Mouse (Mus musculus) cerebellum, adult 2 months (tissue): ENCODE measurements around the gene Them7. TPM values are rescaled to one million over a fixed set of nuclear protein-coding genes. Genes with fewer than 3 reads are reported as not detected.

ENCODE experiments used
- DNase-seq, 2 experiments: peaks; one replicate each; pipeline ENCODE4 v3.0.0; 2021
- H3K27ac ChIP-seq: fragments of 200-500 bp; 2 replicates; pipeline ENCODE4 v1.5.1; 2012; ENCODE audit warnings: low read length, control low read depth, inconsistent platforms; ENCODE audit not compliant: insufficient read depth
- H3K27me3 ChIP-seq: fragments of 200-500 bp; 2 replicates; pipeline ENCODE4 v1.6.1; 2012; ENCODE audit warnings: inconsistent platforms, mild to moderate bottlenecking, low read length, moderate library complexity; ENCODE audit not compliant: control insufficient read depth, insufficient read depth
- H3K4me1 ChIP-seq: fragments of 200-500 bp; 2 replicates; pipeline ENCODE4 v1.6.1; 2011; ENCODE audit warnings: low read length; ENCODE audit not compliant: control insufficient read depth, insufficient read depth
- H3K4me3 ChIP-seq: fragments of 200-500 bp; replicated peaks from 2 replicates; pipeline ENCODE3; 2011; ENCODE audit warnings: mild to moderate bottlenecking, low read depth, low read length, control low read depth; ENCODE audit not compliant: insufficient read depth
- CTCF ChIP-seq: fragments of 200-500 bp; IDR thresholded peaks from 2 replicates; pipeline ENCODE4 v1.5.1; 2011; ENCODE audit warnings: low read depth, mild to moderate bottlenecking, control low read depth, low read length, moderate library complexity, borderline replicate concordance; ENCODE audit not compliant: insufficient read depth
- POLR2A ChIP-seq: fragments of 200-500 bp; IDR thresholded peaks from 2 replicates; pipeline ENCODE4 v1.6.1; 2011; ENCODE audit warnings: low read length, control low read depth, borderline replicate concordance; ENCODE audit not compliant: insufficient read depth
- WGBS: fragments of 180-500 bp; shearing (Covaris S2); methylation state at CpG from one replicate; pipeline ENCODE4 v1.1.7; 2018; 5-methylcytosine and 5-hydroxymethylcytosine counted together
- polyA plus RNA-seq: library from polyadenylated mRNA; depleted of rRNA; stranded (reverse); fragments of >200 nt; gene quantifications from 2 replicates; pipeline ENCODE4 v1.2.3, GENCODE M21; 2012

Gene Them7
- polyA plus RNA-seq, 1 experiment: 0.18 TPM

GRCm38 (mm10) chr2:105256427-105257071 is 32.4 kb downstream of the Them7 start:
- WGBS: 51% methylated on average over 2 of the region's 2 CpGs
- H3K4me3 ChIP-seq: no peak overlapping the region
- TF ChIP-seq POLR2A (no peak), CTCF (peak; percentile 44; the same call in 1 of the 2 replicates)
- no peaks in the 10 kb centered on the region for H3K27me3 ChIP-seq
- H3K27ac ChIP-seq: no peak overlapping the region
- no peaks in the 10 kb centered on the region for H3K4me1 ChIP-seq
- DNase-seq: peak in 1 of 2 experiments; percentile 14

GRCm38 (mm10) chr2:105257376-105257775 is 33.3 kb downstream of the Them7 start:
- H3K4me1 ChIP-seq: no peaks in the 10 kb centered on the region
- H3K27ac ChIP-seq: no peak overlapping the region
- H3K4me3 ChIP-seq: no peak overlapping the region
- no peaks in the 10 kb centered on the region for H3K27me3 ChIP-seq
- no peak for TF ChIP-seq CTCF
- no peak for TF ChIP-seq POLR2A
- WGBS: 10% methylated on average over 2 of the region's 2 CpGs
- DNase-seq: no peak

GRCm38 (mm10) chr2:105261335-105261734 is 37.2 kb downstream of the Them7 start:
- H3K27me3 ChIP-seq: no peaks in the 10 kb centered on the region
- no peak overlapping the region for H3K4me3 ChIP-seq
- H3K4me1 ChIP-seq: no peaks in the 10 kb centered on the region
- 91% methylated on average over 11 of the region's 11 CpGs for WGBS
- no peak overlapping the region for H3K27ac ChIP-seq
- no peak for TF ChIP-seq POLR2A
- TF ChIP-seq CTCF: no peak
- DNase-seq: no peak

- no peaks in the 10 kb centered on the region for H3K4me1 ChIP-seq
- H3K27me3 ChIP-seq: no peaks in the 10 kb centered on the region
- no peak overlapping the region for H3K27ac ChIP-seq
- DNase-seq: no peak
- WGBS: 25% methylated on average over 2 of the region's 2 CpGs
- no peak overlapping the region for H3K4me3 ChIP-seq
- TF ChIP-seq POLR2A (no peak), CTCF (no peak)
Observed at GRCm38 (mm10) chr2:105263219-105263618, 39.1 kb downstream of the Them7 start.

GRCm38 (mm10) chr2:105282407-105283077 is 58.4 kb downstream of the Them7 start:
- Histone ChIP-seq H3K27me3 (no peaks in the 10 kb centered on the region), H3K4me3 (no peak overlapping the region), H3K27ac (no peak overlapping the region), H3K4me1 (no peaks in the 10 kb centered on the region)
- DNase-seq: peak in 1 of 2 experiments; percentile 10
- 15% methylated on average over 6 of the region's 6 CpGs for WGBS
- TF ChIP-seq CTCF (no peak), POLR2A (no peak)

GRCm38 (mm10) chr2:105283811-105284210 is 59.7 kb downstream of the Them7 start:
- no peaks in the 10 kb centered on the region for H3K27me3 ChIP-seq
- no peaks in the 10 kb centered on the region for H3K4me1 ChIP-seq
- no peak overlapping the region for H3K27ac ChIP-seq
- H3K4me3 ChIP-seq: no peak overlapping the region
- DNase-seq: no peak
- TF ChIP-seq POLR2A: no peak
- TF ChIP-seq CTCF: no peak

GRCm38 (mm10) chr2:105284855-105285254 is 60.7 kb downstream of the Them7 start:
- no peak for DNase-seq
- WGBS: 65% methylated on average over 4 of the region's 4 CpGs
- H3K4me3 ChIP-seq: no peak overlapping the region
- no peaks in the 10 kb centered on the region for H3K4me1 ChIP-seq
- no peaks in the 10 kb centered on the region for H3K27me3 ChIP-seq
- H3K27ac ChIP-seq: no peak overlapping the region
- TF ChIP-seq CTCF: no peak
- TF ChIP-seq POLR2A: no peak

- Histone ChIP-seq H3K27ac (no peak overlapping the region), H3K4me1 (no peaks in the 10 kb centered on the region), H3K4me3 (no peak overlapping the region), H3K27me3 (no peaks in the 10 kb centered on the region)
- no peak for DNase-seq
- TF ChIP-seq POLR2A (no peak), CTCF (no peak)
- WGBS: 16% methylated on average over 1 of the region's 1 CpGs
Observed at GRCm38 (mm10) chr2:105295823-105296222, 71.7 kb downstream of the Them7 start.
